Mouse (Mus musculus) midbrain, embryonic 11.5 days (tissue): Measurements from ENCODE around the gene Drd2. TPM values are rescaled to one million over a fixed set of nuclear protein-coding genes. Genes with fewer than 3 reads are reported as not detected.

ENCODE experiments used
- ATAC-seq: fragments of 200-750 bp; cut with Nextera tagmentation; 2 replicates; pipeline ENCODE4 v1.8.0; 2017; ENCODE audit warnings: moderate TSS enrichment, moderate library complexity; ENCODE audit not compliant: low FRiP score
- DNase-seq: peaks from one replicate; pipeline ENCODE4 v3.0.0; 2015; ENCODE audit warnings: low spot score; ENCODE audit errors: missing footprints
- H3K27ac ChIP-seq: fragments of 300-500 bp; sonication (generic); 2 replicates; pipeline ENCODE4 v1.5.1; 2014; ENCODE audit warnings: low read depth, low read length
- H3K27me3 ChIP-seq: fragments of 300-500 bp; sonication (generic); 2 replicates; pipeline ENCODE4 v1.6.1; 2014; ENCODE audit warnings: mild to moderate bottlenecking, low read length, moderate library complexity, mixed read lengths; ENCODE audit not compliant: control insufficient read depth, insufficient read depth
- H3K36me3 ChIP-seq: fragments of 300-500 bp; sonication (generic); 2 replicates; pipeline ENCODE4 v1.6.1; 2014; ENCODE audit warnings: mild to moderate bottlenecking, low read length, moderate library complexity, mixed read lengths; ENCODE audit not compliant: control insufficient read depth, insufficient read depth
- H3K4me1 ChIP-seq: fragments of 300-500 bp; sonication (generic); 2 replicates; pipeline ENCODE4 v1.6.1; 2014; ENCODE audit warnings: low read length; ENCODE audit not compliant: control insufficient read depth, insufficient read depth
- H3K4me2 ChIP-seq: fragments of 300-500 bp; sonication (generic); 2 replicates; pipeline ENCODE4 v1.6.1; 2014; ENCODE audit warnings: mild to moderate bottlenecking, moderate library complexity
- H3K4me3 ChIP-seq: fragments of 300-500 bp; sonication (generic); 2 replicates; pipeline ENCODE4 v1.5.1; 2014; ENCODE audit warnings: low read depth, low read length
- H3K9ac ChIP-seq: fragments of 300-500 bp; sonication (generic); 2 replicates; pipeline ENCODE4 v1.6.1; 2014; ENCODE audit warnings: low read length
- H3K9me3 ChIP-seq: fragments of 300-500 bp; sonication (generic); 2 replicates; pipeline ENCODE4 v1.6.1; 2016; ENCODE audit warnings: low read length; ENCODE audit not compliant: control insufficient read depth
- WGBS: fragments of 180-500 bp; shearing (Covaris S2); extraction: QIAGEN DNeasy Blood & Tissue Kit; methylation state at CpG from one replicate; pipeline ENCODE4 v1.1.7; 2014; 5-methylcytosine and 5-hydroxymethylcytosine counted together
- polyA plus RNA-seq: library from polyadenylated mRNA; unstranded; fragments of >200 nt; fragmentation: Nextera tagmentation; extraction: Ambion mirVana; gene quantifications from 2 replicates; pipeline ENCODE4 v1.2.1, GENCODE M21; 2014

Drd2 gene
- polyA plus RNA-seq, 1 experiment from 2014 or later, result 0.56 TPM

DNA sequence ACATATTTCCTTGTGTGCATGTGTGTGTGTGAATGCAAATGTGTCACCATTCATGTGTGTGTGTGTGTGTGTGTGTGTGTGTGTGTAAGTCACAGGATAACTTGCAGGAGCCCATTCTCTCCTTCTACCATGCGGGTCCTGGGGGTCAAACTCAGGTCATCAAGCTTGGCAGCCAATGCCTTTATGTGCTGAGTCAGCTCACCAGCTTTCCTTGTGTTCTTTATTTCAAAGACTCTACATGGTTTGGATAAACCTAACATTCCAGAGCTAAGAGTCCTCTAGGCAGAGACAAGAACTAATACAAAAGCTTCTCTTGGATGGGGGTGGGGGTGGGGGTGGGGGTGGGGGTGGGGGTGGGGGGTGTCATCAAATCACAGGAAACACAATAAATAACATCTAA lies 85.2 kb downstream of the Drd2 start:
- H3K9ac ChIP-seq, result no peak overlapping the region
- no peak for ATAC-seq
- DNase-seq, result no peak
- no peaks in the 10 kb centered on the region for H3K9me3 ChIP-seq
- H3K27me3 ChIP-seq, result no peaks in the 10 kb centered on the region
- H3K27ac ChIP-seq, result no peak overlapping the region
- H3K4me1 ChIP-seq, result no peaks in the 10 kb centered on the region; the same call in 1 of the 2 replicates
- H3K4me3 ChIP-seq, result no peak overlapping the region
- no peaks in the 10 kb centered on the region for H3K36me3 ChIP-seq
- 71% methylated on average over 1 of the region's 1 CpGs for WGBS
- H3K4me2 ChIP-seq, result no peak overlapping the region

DNA sequence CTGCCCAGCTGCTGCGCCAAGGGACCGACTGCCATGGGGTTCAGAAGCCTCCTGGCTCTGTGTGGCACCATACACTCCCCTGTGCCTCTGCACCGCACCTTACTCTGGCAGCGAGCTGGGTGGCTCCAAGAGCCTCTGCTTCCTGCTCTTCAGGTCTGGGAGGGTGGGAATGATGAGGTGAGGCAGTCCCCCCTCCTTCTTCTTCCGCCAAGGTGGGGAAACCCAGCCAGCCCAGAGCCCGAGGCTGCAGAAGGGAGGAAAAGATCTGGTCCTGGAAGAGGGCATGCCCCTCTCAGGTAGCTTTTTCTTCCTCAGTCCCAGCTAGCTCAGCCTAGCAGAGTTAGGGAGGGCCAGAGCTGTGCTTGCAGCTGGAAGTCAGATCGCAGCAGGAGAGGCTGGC lies 86.5 kb downstream of the Drd2 start, which contains the start of gene Ankk1:
Ankk1 (minus strand) TSS at position 101 of the 400 bp plus-strand sequence.
- ATAC-seq, result no peak
- Histone ChIP-seq H3K36me3 (no peaks in the 10 kb centered on the region), H3K9me3 (no peaks in the 10 kb centered on the region), H3K9ac (no peak within 1 kb of the TSS), H3K27me3 (no peaks in the 10 kb centered on the region), H3K4me1 (no peaks in the 10 kb centered on the region; the same call in 1 of the 2 replicates), H3K4me3 (no peak within 1 kb of the TSS), H3K27ac (no peak within 1 kb of the TSS), H3K4me2 (no peak within 1 kb of the TSS)
- 87% methylated on average over 7 of the region's 7 CpGs for WGBS
- no peak for DNase-seq

DNA sequence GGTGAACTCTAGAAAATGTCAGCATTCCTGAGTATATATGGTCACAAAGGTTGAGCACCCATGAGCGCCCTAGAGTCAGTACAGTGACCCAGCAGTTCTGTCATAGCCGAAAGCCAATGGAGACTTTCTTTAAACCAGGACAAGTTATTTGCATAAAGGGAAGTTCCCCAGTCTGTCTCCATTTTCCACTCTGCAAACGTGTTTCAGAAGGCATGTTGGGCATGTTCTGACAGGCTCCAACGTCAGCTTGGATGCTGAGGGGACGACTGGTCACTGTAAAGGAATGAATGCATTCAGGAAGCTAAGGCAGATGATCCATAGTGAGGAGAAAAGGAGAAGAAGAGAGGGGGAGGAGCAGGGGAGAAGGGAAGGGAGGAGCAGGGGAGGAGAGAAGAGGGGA lies 87.1 kb downstream of the Drd2 start:
- ATAC-seq (no peak), DNase-seq (no peak)
- H3K27ac ChIP-seq, result no peak overlapping the region
- H3K4me2 ChIP-seq, result no peak overlapping the region
- H3K4me3 ChIP-seq, result no peak overlapping the region
- no peaks in the 10 kb centered on the region for H3K9me3 ChIP-seq
- no peak overlapping the region for H3K9ac ChIP-seq
- H3K27me3 ChIP-seq, result no peaks in the 10 kb centered on the region
- 79% methylated on average over 5 of the region's 5 CpGs for WGBS
- no peaks in the 10 kb centered on the region for H3K36me3 ChIP-seq
- H3K4me1 ChIP-seq, result no peaks in the 10 kb centered on the region; the same call in 1 of the 2 replicates

DNA sequence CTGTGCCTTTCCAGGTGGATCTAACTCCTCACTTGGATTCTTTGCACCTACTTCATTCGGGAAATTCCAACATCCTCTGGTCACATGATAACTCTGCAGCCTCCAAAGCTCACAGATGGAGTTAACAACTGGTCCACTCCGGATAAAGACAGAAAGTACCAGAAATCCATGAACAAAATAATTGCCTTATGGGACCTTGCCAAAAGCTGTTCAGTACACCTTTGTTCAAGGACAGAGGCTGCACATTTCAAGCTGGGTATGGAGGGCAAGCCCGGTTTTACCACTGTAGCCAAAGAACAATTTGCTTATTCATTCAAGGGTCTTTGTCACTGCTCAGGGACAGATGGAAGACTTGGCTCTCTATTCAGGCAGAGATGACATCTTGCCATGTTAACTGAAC lies 102.2 kb downstream of the Drd2 start:
- H3K4me1 ChIP-seq, result no peaks in the 10 kb centered on the region
- no peak overlapping the region for H3K27ac ChIP-seq
- H3K36me3 ChIP-seq, result no peaks in the 10 kb centered on the region
- ATAC-seq (no peak), DNase-seq (no peak)
- H3K4me3 ChIP-seq, result no peak overlapping the region
- WGBS, result 77% methylated on average over 3 of the region's 3 CpGs
- H3K4me2 ChIP-seq, result no peak overlapping the region
- no peaks in the 10 kb centered on the region for H3K9me3 ChIP-seq
- no peaks in the 10 kb centered on the region for H3K27me3 ChIP-seq
- no peak overlapping the region for H3K9ac ChIP-seq

DNA sequence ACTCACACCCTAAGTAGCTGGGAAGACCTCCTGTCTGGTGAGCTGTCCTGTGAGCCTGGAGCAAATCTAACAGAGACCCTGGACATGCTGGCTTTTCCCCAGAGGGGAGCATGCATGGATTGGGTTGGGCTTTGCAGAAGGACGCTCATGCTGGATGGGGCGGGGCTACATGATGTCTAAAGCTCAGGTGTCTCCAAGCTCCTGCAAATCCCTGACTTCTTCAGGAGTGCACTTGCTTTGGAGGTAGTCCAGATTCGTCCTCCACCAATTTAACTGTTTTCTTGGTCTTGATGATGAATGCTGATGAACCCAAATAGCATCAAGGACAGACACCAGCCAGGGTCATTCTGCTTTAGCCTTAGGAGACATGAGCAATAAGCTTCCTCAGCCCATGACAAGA lies 110.1 kb downstream of the Drd2 start:
- DNase-seq, result no peak
- no peak overlapping the region for H3K4me3 ChIP-seq
- no peak for ATAC-seq
- H3K9ac ChIP-seq, result no peak overlapping the region
- no peaks in the 10 kb centered on the region for H3K4me1 ChIP-seq
- no peak overlapping the region for H3K4me2 ChIP-seq
- H3K36me3 ChIP-seq, result no peaks in the 10 kb centered on the region
- no peaks in the 10 kb centered on the region for H3K9me3 ChIP-seq
- no peaks in the 10 kb centered on the region for H3K27me3 ChIP-seq
- 81% methylated on average over 3 of the region's 3 CpGs for WGBS
- no peak overlapping the region for H3K27ac ChIP-seq

DNA sequence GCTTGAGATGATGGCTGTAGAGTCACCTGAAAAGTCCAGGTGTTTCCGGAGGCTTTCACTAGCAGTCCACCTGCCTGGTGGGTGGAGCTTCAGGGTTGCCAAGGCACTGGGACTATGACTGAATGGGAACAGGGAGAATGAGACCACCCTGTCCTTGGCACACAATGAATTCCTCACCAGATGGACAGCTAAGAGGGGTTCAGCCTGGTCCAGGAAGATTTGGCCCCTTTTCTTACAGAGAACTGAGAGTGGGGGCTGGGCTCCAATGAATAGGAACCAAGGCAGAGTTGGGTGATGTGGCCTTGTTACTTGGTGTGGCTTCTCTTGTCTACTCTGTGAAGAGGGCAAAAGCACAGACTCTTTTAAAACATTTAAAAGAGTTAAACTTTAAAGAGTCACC lies 112.0 kb downstream of the Drd2 start:
- Histone ChIP-seq H3K9ac (no peak overlapping the region), H3K27ac (no peak overlapping the region), H3K36me3 (no peaks in the 10 kb centered on the region), H3K4me3 (no peak overlapping the region), H3K4me2 (no peak overlapping the region), H3K4me1 (no peaks in the 10 kb centered on the region), H3K9me3 (no peaks in the 10 kb centered on the region), H3K27me3 (no peaks in the 10 kb centered on the region)
- no peak for DNase-seq
- no peak for ATAC-seq
- 100% methylated on average over 1 of the region's 1 CpGs for WGBS

DNA sequence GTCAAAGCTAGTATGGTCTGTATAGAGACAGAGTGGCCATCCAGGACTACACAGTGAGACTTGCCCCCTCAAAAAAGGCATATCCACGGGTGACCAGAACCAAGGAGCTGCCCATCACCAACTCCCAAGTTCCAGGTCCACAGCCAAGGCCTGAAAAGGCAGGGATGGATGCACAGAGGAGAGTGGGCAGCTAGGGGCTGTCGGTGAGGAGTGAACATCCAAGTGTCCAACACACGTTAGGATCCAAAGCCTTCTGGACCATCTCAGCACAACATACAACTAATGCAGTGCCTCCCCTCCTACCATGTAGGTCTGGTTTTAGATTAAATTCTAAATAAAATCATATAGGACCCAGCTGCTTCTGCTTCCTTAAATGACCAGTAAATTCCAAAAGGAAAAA lies 115.7 kb downstream of the Drd2 start:
- ATAC-seq, result no peak
- Histone ChIP-seq H3K27me3 (no peaks in the 10 kb centered on the region), H3K4me3 (no peak overlapping the region), H3K4me1 (no peaks in the 10 kb centered on the region), H3K9ac (no peak overlapping the region), H3K36me3 (no peaks in the 10 kb centered on the region), H3K4me2 (no peak overlapping the region), H3K27ac (no peak overlapping the region), H3K9me3 (no peaks in the 10 kb centered on the region)
- WGBS, result 91% methylated on average over 3 of the region's 3 CpGs
- DNase-seq, result no peak

Other genes starting within 250 kb of the Drd2 start
- not detected in 2 replicates for gene Gm4894, start 90.1 kb upstream of the Drd2 start, polyA plus RNA-seq
- not detected in 2 replicates for gene Ankk1, start 86.4 kb downstream of the Drd2 start, polyA plus RNA-seq
- gene Ttc12, start 145.6 kb downstream of the Drd2 start, polyA plus RNA-seq, result 2.1 and 3.2 TPM in 2 replicates